Mouse (Mus musculus) ES-E14 (cell line): ENCODE results near the gene Myo15.

Experiments
- CHD2 ChIP-seq: IDR thresholded peaks from 2 replicates; pipeline ENCODE4 v1.6.1; 2014; ENCODE audit warnings: mild to moderate bottlenecking, low read depth, low read length, inconsistent platforms
- HCFC1 ChIP-seq: IDR thresholded peaks from 2 replicates; pipeline ENCODE4 v1.6.1; 2012; ENCODE audit warnings: low read length, inconsistent platforms, borderline replicate concordance; ENCODE audit not compliant: insufficient read depth
- MAFK ChIP-seq: IDR thresholded peaks from 2 replicates; pipeline ENCODE4 v1.6.1; 2014; ENCODE audit warnings: mild to moderate bottlenecking, low read depth, low read length, inconsistent platforms; ENCODE audit not compliant: insufficient read depth
- ZC3H11A ChIP-seq: IDR thresholded peaks from 2 replicates; pipeline ENCODE4 v1.6.1; 2012; ENCODE audit warnings: low read depth, mild to moderate bottlenecking, inconsistent platforms, low read length, borderline replicate concordance
- ZNF384 ChIP-seq: IDR thresholded peaks from 2 replicates; pipeline ENCODE4 v1.6.1; 2012; ENCODE audit warnings: low read depth, low read length, inconsistent platforms

- TF ChIP-seq ZC3H11A = no peak
- no peak for TF ChIP-seq ZNF384
- no peak for TF ChIP-seq CHD2
- no peak for TF ChIP-seq HCFC1
- no peak for TF ChIP-seq MAFK
Measured at GRCm38 (mm10) chr11:60478121-60478520, 9.0 kb downstream of the Myo15 start.
